Mouse (Mus musculus): Measurements from ENCODE around the gene Gpr141. TPM values are rescaled to one million over a fixed set of nuclear protein-coding genes. Genes with fewer than 3 reads are reported as not detected.

The Gpr141 gene
- not detected in 2 replicates for polyA plus RNA-seq (2012; ENCODE audit: insufficient read depth, insufficient read length, low replicate concordance, missing spikeins)

- H3K4me3 ChIP-seq (ENCODE audit: insufficient read depth, low read depth, low read length): no peak within 1 kb of the TSS
- WGBS: 76% methylated on average over 3 of the region's 3 CpGs
- no peak for TF ChIP-seq POLR2A (IDR thresholded peaks at IDR 0.05; ENCODE audit: insufficient read depth, low read depth, low read length)
- no peak for TF ChIP-seq CTCF (IDR thresholded peaks at IDR 0.05; ENCODE audit: insufficient read depth, low read depth, low read length)
- no peaks in the 10 kb centered on the region for H3K4me1 ChIP-seq (ENCODE audit: control insufficient read depth, insufficient read depth, low read length)
- H3K27ac ChIP-seq (ENCODE audit: insufficient read depth, low read depth, low read length): no peak within 1 kb of the TSS
Observed at GRCm38 (mm10) chr13:19824071-19824470, at the start of gene Gpr141. Gpr141 (minus strand) TSS chr13:19824257.

GRCm38 (mm10) chr13:19864241-19864640 is 40.2 kb upstream of the Gpr141 start:
- Histone ChIP-seq H3K4me3 (ENCODE audit: insufficient read depth, low read depth, low read length) (no peak overlapping the region), H3K27ac (ENCODE audit: insufficient read depth, low read depth, low read length) (no peak overlapping the region), H3K4me1 (ENCODE audit: control insufficient read depth, insufficient read depth, low read length) (no peaks in the 10 kb centered on the region)
- TF ChIP-seq POLR2A (IDR thresholded peaks at IDR 0.05; ENCODE audit: insufficient read depth, low read depth, low read length): no peak
- TF ChIP-seq CTCF (IDR thresholded peaks at IDR 0.05; ENCODE audit: insufficient read depth, low read depth, low read length): no peak

- H3K27ac ChIP-seq (ENCODE audit: insufficient read depth, low read depth, low read length): no peak overlapping the region
- H3K4me3 ChIP-seq (ENCODE audit: insufficient read depth, low read depth, low read length): no peak overlapping the region
- TF ChIP-seq CTCF (IDR thresholded peaks at IDR 0.05; ENCODE audit: insufficient read depth, low read depth, low read length) (no peak), POLR2A (IDR thresholded peaks at IDR 0.05; ENCODE audit: insufficient read depth, low read depth, low read length) (no peak)
- 83% methylated on average over 9 of the region's 9 CpGs for WGBS
- H3K4me1 ChIP-seq (ENCODE audit: control insufficient read depth, insufficient read depth, low read length): no peaks in the 10 kb centered on the region
Observed at GRCm38 (mm10) chr13:19854629-19855333, 30.7 kb upstream of the Gpr141 start.

- Histone ChIP-seq H3K27ac (ENCODE audit: insufficient read depth, low read depth, low read length) (no peak overlapping the region), H3K4me3 (ENCODE audit: insufficient read depth, low read depth, low read length) (no peak overlapping the region), H3K4me1 (ENCODE audit: control insufficient read depth, insufficient read depth, low read length) (no peaks in the 10 kb centered on the region)
- TF ChIP-seq POLR2A (IDR thresholded peaks at IDR 0.05; ENCODE audit: insufficient read depth, low read depth, low read length): no peak
- TF ChIP-seq CTCF (IDR thresholded peaks at IDR 0.05; ENCODE audit: insufficient read depth, low read depth, low read length): no peak
- 60% methylated on average over 2 of the region's 2 CpGs for WGBS
Observed at GRCm38 (mm10) chr13:19854049-19854448, 30.0 kb upstream of the Gpr141 start.

- 97% methylated on average over 2 of the region's 2 CpGs for WGBS
- H3K4me3 ChIP-seq (ENCODE audit: insufficient read depth, low read depth, low read length): no peak overlapping the region
- no peak for TF ChIP-seq POLR2A (IDR thresholded peaks at IDR 0.05; ENCODE audit: insufficient read depth, low read depth, low read length)
- TF ChIP-seq CTCF (IDR thresholded peaks at IDR 0.05; ENCODE audit: insufficient read depth, low read depth, low read length): no peak
- no peaks in the 10 kb centered on the region for H3K4me1 ChIP-seq (ENCODE audit: control insufficient read depth, insufficient read depth, low read length)
- no peak overlapping the region for H3K27ac ChIP-seq (ENCODE audit: insufficient read depth, low read depth, low read length)
Observed at GRCm38 (mm10) chr13:19843448-19843847, 19.4 kb upstream of the Gpr141 start.

- 82% methylated on average over 3 of the region's 3 CpGs for WGBS
- Histone ChIP-seq H3K4me1 (ENCODE audit: control insufficient read depth, insufficient read depth, low read length) (no peaks in the 10 kb centered on the region), H3K27ac (ENCODE audit: insufficient read depth, low read depth, low read length) (no peak overlapping the region), H3K4me3 (ENCODE audit: insufficient read depth, low read depth, low read length) (no peak overlapping the region)
- TF ChIP-seq CTCF (IDR thresholded peaks at IDR 0.05; ENCODE audit: insufficient read depth, low read depth, low read length) (no peak), POLR2A (IDR thresholded peaks at IDR 0.05; ENCODE audit: insufficient read depth, low read depth, low read length) (no peak)
Observed at GRCm38 (mm10) chr13:19842707-19843106, 18.6 kb upstream of the Gpr141 start.

GRCm38 (mm10) chr13:19841615-19842014 is 17.6 kb upstream of the Gpr141 start:
- TF ChIP-seq POLR2A (IDR thresholded peaks at IDR 0.05; ENCODE audit: insufficient read depth, low read depth, low read length) (no peak), CTCF (IDR thresholded peaks at IDR 0.05; ENCODE audit: insufficient read depth, low read depth, low read length) (no peak)
- 50% methylated on average over 5 of the region's 5 CpGs for WGBS
- Histone ChIP-seq H3K4me1 (ENCODE audit: control insufficient read depth, insufficient read depth, low read length) (no peaks in the 10 kb centered on the region), H3K4me3 (ENCODE audit: insufficient read depth, low read depth, low read length) (no peak overlapping the region), H3K27ac (ENCODE audit: insufficient read depth, low read depth, low read length) (no peak overlapping the region)

GRCm38 (mm10) chr13:19840206-19840605 is 16.1 kb upstream of the Gpr141 start:
- Histone ChIP-seq H3K4me3 (ENCODE audit: insufficient read depth, low read depth, low read length) (no peak overlapping the region), H3K27ac (ENCODE audit: insufficient read depth, low read depth, low read length) (no peak overlapping the region), H3K4me1 (ENCODE audit: control insufficient read depth, insufficient read depth, low read length) (no peaks in the 10 kb centered on the region)
- WGBS: 87% methylated on average over 1 of the region's 1 CpGs
- TF ChIP-seq POLR2A (IDR thresholded peaks at IDR 0.05; ENCODE audit: insufficient read depth, low read depth, low read length) (no peak), CTCF (IDR thresholded peaks at IDR 0.05; ENCODE audit: insufficient read depth, low read depth, low read length) (no peak)

GRCm38 (mm10) chr13:19830560-19830959 is 6.5 kb upstream of the Gpr141 start:
- 94% methylated on average over 4 of the region's 4 CpGs for WGBS
- TF ChIP-seq POLR2A (IDR thresholded peaks at IDR 0.05; ENCODE audit: insufficient read depth, low read depth, low read length) (no peak), CTCF (IDR thresholded peaks at IDR 0.05; ENCODE audit: insufficient read depth, low read depth, low read length) (no peak)
- Histone ChIP-seq H3K4me3 (ENCODE audit: insufficient read depth, low read depth, low read length) (no peak overlapping the region), H3K4me1 (ENCODE audit: control insufficient read depth, insufficient read depth, low read length) (no peaks in the 10 kb centered on the region), H3K27ac (ENCODE audit: insufficient read depth, low read depth, low read length) (no peak overlapping the region)
